Comparison of ENCODE assay signal across 11 mouse cellular contexts in genomic region chr7:84408282-84408681, GRCm38 (mm10). TPM values are rescaled to one million over a fixed set of nuclear protein-coding genes. Genes with fewer than 3 reads are reported as not detected.
DNase-seq lines count a peak whose midpoint lies in the region; ATAC-seq and TF ChIP-seq lines count a peak whose summit lies in the region.
"Had no signal": no experiment of that assay in that cellular context is flagged by ENCODE, and none has a peak within 500 bp of the region (broad histone marks: within the 10 kb centered on the region; RNA-seq: fewer than 3 reads in every experiment).

No protein-coding gene starts in this region.

- peaks cover 12% of the 10 kb centered on the region for H3K4me1 ChIP-seq in cortical plate, adult 2 months (ENCODE audit: control insufficient read depth, insufficient read depth, low read length)
- H3K4me1 ChIP-seq in hindbrain, embryonic 10.5 days (replicated peaks): peaks cover 54% of the 10 kb centered on the region
- peaks cover 41% of the 10 kb centered on the region for H3K4me1 ChIP-seq in midbrain, embryonic 12.5 days

- no peaks in the 10 kb centered on the region for H3K9me3 ChIP-seq in hindbrain, embryonic 10.5 days
- H3K9me3 ChIP-seq in midbrain, embryonic 12.5 days: no peaks in the 10 kb centered on the region

- H3K27ac ChIP-seq in cortical plate, adult 2 months (ENCODE audit: insufficient read depth, low read length): peak overlapping the region; percentile 48
- H3K27ac ChIP-seq in hindbrain, embryonic 10.5 days: peak overlapping the region; percentile 99; the same call in 1 of the 2 replicates
- H3K27ac ChIP-seq in midbrain, embryonic 12.5 days (replicated peaks): no peak overlapping the region

- H3K27me3 ChIP-seq in hindbrain, embryonic 10.5 days (ENCODE audit: insufficient read depth, poor library complexity, severe bottlenecking): peaks cover 6% of the 10 kb centered on the region; the same call in 1 of the 2 replicates
- H3K27me3 ChIP-seq in midbrain, embryonic 12.5 days: no peaks in the 10 kb centered on the region

- peak overlapping the region; percentile 75 for H3K4me2 ChIP-seq in midbrain, embryonic 12.5 days (replicated peaks)

- TF ChIP-seq CTCF in cortical plate, adult 2 months (IDR thresholded peaks at IDR 0.05; ENCODE audit: extremely low read depth, insufficient read depth, low read length): no peak

- H3K9ac ChIP-seq in midbrain, embryonic 12.5 days (replicated peaks): no peak overlapping the region

- peak overlapping the region; percentile 52 for H3K4me3 ChIP-seq in cortical plate, adult 2 months (ENCODE audit: insufficient read depth, low read length)
- H3K4me3 ChIP-seq in hindbrain, embryonic 10.5 days: peak overlapping the region; percentile 73
- H3K4me3 ChIP-seq in midbrain, embryonic 12.5 days: peak overlapping the region; percentile 85
- H3K4me3 ChIP-seq: myocyte had no signal

- peak; percentile 49 for DNase-seq in brain, adult 2 months (ENCODE audit: low read depth, low spot score)
- no peak for DNase-seq in hindbrain, embryonic 10.5 days (ENCODE audit: low spot score)
- DNase-seq in heart, postnatal 36 days: no peak
- DNase-seq: cerebellum, adult 9-11 months; heart, adult 11 months had no signal

- no peak for TF ChIP-seq POLR2A in cortical plate, adult 2 months (IDR thresholded peaks at IDR 0.05; ENCODE audit: extremely low read depth, insufficient read depth, low read length)

- intact Hi-C loops in heart, postnatal 36 days (cut with DNase I): no loop called here

- WGBS in hindbrain, embryonic 10.5 days: 89% methylated on average over 5 of the region's 5 CpGs
- WGBS in midbrain, embryonic 12.5 days: 81% methylated on average over 5 of the region's 5 CpGs

- H3K36me3 ChIP-seq in hindbrain, embryonic 10.5 days: peaks cover 24% of the 10 kb centered on the region
- peaks cover 19% of the 10 kb centered on the region for H3K36me3 ChIP-seq in midbrain, embryonic 12.5 days

- no peak for ATAC-seq in midbrain, embryonic 12.5 days (ENCODE audit: low FRiP score, low read depth)
- no peak for ATAC-seq in erythroblast, adult 5-6 weeks (replicated peaks; ENCODE audit: low FRiP score, poor library complexity, severe bottlenecking)
- no peak for ATAC-seq in CD4-positive, CD25-positive, alpha-beta regulatory T cell, adult 4 months

RNA-seq across cellular contexts. Expression of gene Arnt2, which starts 1.7 kb away (rescaled TPM):
- polyA plus RNA-seq in cortical plate, adult 2 months (2012; rRNA removed): 172 and 190 TPM in 2 replicates
- polyA plus RNA-seq in hindbrain, embryonic 10.5 days (2016; fragmentation: Nextera tagmentation; extraction: Ambion mirVana): 22.6 and 30.1 TPM in 2 replicates
- polyA plus RNA-seq in midbrain, embryonic 12.5 days (2016; fragmentation: Nextera tagmentation; extraction: Ambion mirVana): 67.1 and 77.6 TPM in 2 replicates
- not detected in 2 replicates for total RNA-seq in erythroblast, adult 5-6 weeks (2015; ENCODE audit: low replicate concordance)
- total RNA-seq in erythroblast, adult 5-6 weeks (2017; ENCODE audit: low replicate concordance): not detected in 2 replicates
- under 1 TPM; 0.35 to 0.42 TPM for total RNA-seq in heart, postnatal 36 days (2021)
- 1 to 10 TPM; 3.6 to 4.8 TPM for polyA plus RNA-seq in CD4-positive, CD25-positive, alpha-beta regulatory T cell, adult 4 months (2017; shearing (Covaris generic))
- total RNA-seq: hematopoietic stem cell, adult 5-6 weeks had no signal
